Mouse (Mus musculus) kidney, adult 2 months (tissue): ENCODE data around the gene Mas1. TPM values are rescaled to one million over a fixed set of nuclear protein-coding genes. Genes with fewer than 3 reads are reported as not detected.
A peak's percentile ranks its signal among the peaks of the same experiment; 100 is the strongest.

Experiments
- DNase-seq: peaks from one replicate; pipeline ENCODE4 v3.0.0; 2021
- H3K27ac ChIP-seq: fragments of 200-500 bp; 2 replicates; pipeline ENCODE4 v1.5.1; 2012; ENCODE audit warnings: low read depth, low read length, control low read depth, inconsistent platforms; ENCODE audit not compliant: insufficient read depth
- H3K27me3 ChIP-seq: fragments of 200-500 bp; replicated peaks from 2 replicates; pipeline ENCODE4 v1.6.1; 2012; ENCODE audit warnings: mild to moderate bottlenecking, moderate library complexity, low read length, inconsistent platforms; ENCODE audit not compliant: control insufficient read depth, insufficient read depth
- H3K36me3 ChIP-seq: fragments of 200-500 bp; 2 replicates; pipeline ENCODE4 v1.6.1; 2012; ENCODE audit warnings: mild to moderate bottlenecking, moderate library complexity, low read length, inconsistent platforms; ENCODE audit not compliant: control insufficient read depth, insufficient read depth
- H3K4me1 ChIP-seq: fragments of 200-500 bp; 2 replicates; pipeline ENCODE4 v1.6.1; 2011; ENCODE audit warnings: low read length; ENCODE audit not compliant: control insufficient read depth, insufficient read depth
- H3K4me3 ChIP-seq: fragments of 200-500 bp; 2 replicates; pipeline ENCODE4 v1.5.1; 2011; ENCODE audit warnings: mild to moderate bottlenecking, low read depth, low read length, control low read depth; ENCODE audit not compliant: insufficient read depth
- CTCF ChIP-seq: fragments of 200-500 bp; conservative IDR thresholded peaks from 2 replicates; pipeline ENCODE4 v1.5.1; 2011; ENCODE audit warnings: low read depth, mild to moderate bottlenecking, control low read depth, low read length, moderate library complexity, mixed read lengths; ENCODE audit not compliant: insufficient read depth, insufficient read length
- POLR2A ChIP-seq: fragments of 200-500 bp; IDR thresholded peaks from one replicate; pipeline ENCODE4 v1.6.1; 2011; ENCODE audit warnings: low read depth, low read length, control low read depth
- WGBS: fragments of 180-500 bp; shearing (Covaris S2); methylation state at CpG from one replicate; pipeline ENCODE4 v1.1.7; 2018; 5-methylcytosine and 5-hydroxymethylcytosine counted together
- polyA plus RNA-seq: library from polyadenylated mRNA; depleted of rRNA; stranded (reverse); fragments of >200 nt; gene quantifications from 2 replicates; pipeline ENCODE4 v1.2.3, GENCODE M21; 2012

Mas1 gene
- polyA plus RNA-seq, 1 experiment, result 0.48 TPM

DNA sequence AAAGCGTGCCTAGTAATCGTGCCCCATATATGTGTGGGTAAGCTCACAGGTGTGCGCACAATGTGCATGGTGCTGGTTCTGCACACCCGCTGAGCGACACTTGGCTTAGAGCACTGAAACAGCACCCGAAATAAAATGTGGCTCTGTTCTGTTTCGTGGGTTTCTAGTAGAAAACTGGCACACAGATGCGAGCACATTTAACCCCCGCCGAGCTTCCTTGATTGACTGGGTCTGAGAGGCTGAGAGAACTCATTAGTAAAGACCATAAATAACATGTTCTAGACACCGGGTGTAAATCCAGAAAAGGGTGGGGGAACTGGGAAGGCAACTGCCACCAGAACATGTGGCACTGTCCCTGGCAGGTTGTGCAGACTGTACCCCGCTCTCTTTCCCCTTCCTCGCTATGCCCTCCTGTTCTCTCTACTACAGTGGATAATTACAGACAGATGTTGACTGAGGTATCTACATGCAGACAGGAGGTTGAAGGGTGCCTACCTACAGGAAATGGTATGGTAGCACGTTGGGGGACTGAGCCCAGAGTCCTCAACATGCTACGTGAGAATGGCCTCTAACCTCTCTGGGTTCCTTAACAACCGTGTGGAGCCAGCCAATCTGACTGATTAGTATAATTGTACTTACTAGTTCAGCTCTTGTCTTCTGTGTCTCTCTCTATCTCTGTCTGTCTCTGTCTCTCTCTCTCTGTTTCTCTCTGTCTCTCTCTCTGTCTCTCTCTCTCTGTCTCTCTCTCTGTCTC, 4.5 kb upstream of the Mas1 start:
- no peaks in the 10 kb centered on the region for H3K4me1 ChIP-seq
- no peaks in the 10 kb centered on the region for H3K36me3 ChIP-seq
- no peaks in the 10 kb centered on the region for H3K27me3 ChIP-seq
- TF ChIP-seq POLR2A (no peak), CTCF (no peak)
- no peak overlapping the region for H3K27ac ChIP-seq
- H3K4me3 ChIP-seq, result no peak overlapping the region
- 49% methylated on average over 16 of the region's 16 CpGs for WGBS
- no peak for DNase-seq

DNA sequence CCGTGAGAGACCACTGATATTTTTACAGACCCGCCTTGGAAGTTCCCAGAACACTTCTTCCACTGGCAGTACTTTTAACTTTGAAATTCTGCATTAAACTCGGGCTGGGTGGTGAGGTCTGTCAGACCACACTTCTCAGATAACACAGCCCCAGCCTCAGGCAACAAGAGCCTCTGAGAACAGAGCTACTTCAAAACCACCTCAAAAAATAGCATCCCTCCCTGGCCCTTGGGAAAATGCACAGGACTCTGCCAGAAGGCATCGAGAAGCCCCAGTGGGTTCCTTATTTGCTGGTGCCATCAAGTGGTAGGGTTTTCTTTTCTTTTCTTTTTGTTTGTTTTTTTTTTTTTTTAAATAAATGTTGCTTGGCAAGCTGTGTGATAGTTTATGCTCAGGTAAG, 697 bp upstream of the Mas1 start:
- H3K4me3 ChIP-seq, result no peak overlapping the region
- no peak for TF ChIP-seq POLR2A
- TF ChIP-seq CTCF, result no peak; the same call in 1 of the 2 replicates
- no peaks in the 10 kb centered on the region for H3K27me3 ChIP-seq
- H3K27ac ChIP-seq, result no peak overlapping the region
- no peaks in the 10 kb centered on the region for H3K4me1 ChIP-seq
- H3K36me3 ChIP-seq, result no peaks in the 10 kb centered on the region
- DNase-seq, result no peak
- 32% methylated on average over 4 of the region's 4 CpGs for WGBS

DNA sequence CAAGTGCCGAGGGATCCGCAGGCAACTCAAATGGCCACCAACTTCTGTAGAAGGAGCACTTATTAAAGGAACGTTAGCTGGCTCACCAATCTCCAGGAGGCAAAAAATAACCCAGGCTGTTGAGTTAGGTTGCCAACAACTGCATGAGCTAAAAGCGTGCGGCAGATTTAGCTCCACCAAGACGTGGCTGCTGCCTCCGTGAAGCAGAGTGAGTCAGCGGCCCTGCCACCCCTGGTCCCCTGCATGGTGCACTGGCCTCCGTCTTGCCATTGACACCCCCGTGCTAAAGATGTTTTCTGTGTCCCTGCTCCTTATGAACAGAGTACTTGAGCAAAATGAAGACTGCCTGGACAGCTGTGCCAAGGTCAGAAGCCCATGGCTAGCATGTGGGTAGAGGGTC, 1.1 kb downstream of the Mas1 start:
- Histone ChIP-seq H3K36me3 (no peaks in the 10 kb centered on the region), H3K27me3 (no peaks in the 10 kb centered on the region), H3K4me3 (no peak overlapping the region), H3K4me1 (no peaks in the 10 kb centered on the region), H3K27ac (no peak overlapping the region)
- no peak for TF ChIP-seq POLR2A
- DNase-seq, result no peak
- WGBS, result 82% methylated on average over 10 of the region's 10 CpGs

DNA sequence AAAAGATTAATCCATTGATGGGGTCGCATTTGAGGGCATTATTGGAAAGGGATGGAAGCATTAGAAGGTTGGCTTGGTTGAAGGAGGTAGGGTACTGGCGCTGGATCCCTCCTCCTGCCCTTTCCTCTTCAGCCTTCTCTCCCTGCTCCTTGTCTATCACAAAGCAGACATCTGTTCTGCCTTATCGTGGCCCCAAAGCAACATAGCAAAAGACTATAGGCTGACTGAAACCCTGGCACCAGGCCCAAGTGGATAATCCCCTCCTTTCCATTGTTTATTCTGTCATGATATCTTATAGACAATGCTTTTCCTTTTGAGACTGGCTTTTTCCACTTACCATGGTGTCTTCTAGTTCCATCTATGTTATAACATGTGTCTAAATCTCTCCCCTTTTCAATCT, 2.5 kb downstream of the Mas1 start:
- Histone ChIP-seq H3K4me3 (no peak overlapping the region), H3K27me3 (no peaks in the 10 kb centered on the region), H3K4me1 (no peaks in the 10 kb centered on the region), H3K36me3 (no peaks in the 10 kb centered on the region), H3K27ac (no peak overlapping the region)
- 76% methylated on average over 3 of the region's 3 CpGs for WGBS
- TF ChIP-seq CTCF (no peak), POLR2A (no peak)
- no peak for DNase-seq

DNA sequence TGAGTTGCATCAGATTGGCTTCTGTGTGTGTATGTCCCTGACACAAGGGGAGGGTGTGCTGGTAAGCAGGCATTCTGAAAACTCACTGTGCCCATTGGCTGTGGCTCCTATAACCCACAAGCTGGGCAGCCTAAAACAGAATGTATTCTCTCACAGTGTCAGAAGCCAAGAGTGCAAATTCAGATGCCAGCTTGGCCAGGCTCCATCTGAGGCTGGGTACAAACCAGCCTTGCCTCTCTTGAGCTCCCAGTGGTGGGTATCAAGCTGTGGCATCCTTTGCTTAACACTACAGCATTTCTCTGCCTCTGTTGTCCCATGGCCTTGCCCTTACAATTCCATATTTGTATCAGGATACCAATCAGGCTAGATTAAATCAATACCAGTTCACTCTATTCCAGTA, 3.8 kb downstream of the Mas1 start:
- H3K4me1 ChIP-seq, result peaks cover 4% of the 10 kb centered on the region; the same call in 1 of the 2 replicates
- H3K36me3 ChIP-seq, result no peaks in the 10 kb centered on the region
- H3K4me3 ChIP-seq, result no peak overlapping the region
- TF ChIP-seq POLR2A (no peak), CTCF (no peak)
- no peaks in the 10 kb centered on the region for H3K27me3 ChIP-seq
- no peak overlapping the region for H3K27ac ChIP-seq
- DNase-seq, result no peak

DNA sequence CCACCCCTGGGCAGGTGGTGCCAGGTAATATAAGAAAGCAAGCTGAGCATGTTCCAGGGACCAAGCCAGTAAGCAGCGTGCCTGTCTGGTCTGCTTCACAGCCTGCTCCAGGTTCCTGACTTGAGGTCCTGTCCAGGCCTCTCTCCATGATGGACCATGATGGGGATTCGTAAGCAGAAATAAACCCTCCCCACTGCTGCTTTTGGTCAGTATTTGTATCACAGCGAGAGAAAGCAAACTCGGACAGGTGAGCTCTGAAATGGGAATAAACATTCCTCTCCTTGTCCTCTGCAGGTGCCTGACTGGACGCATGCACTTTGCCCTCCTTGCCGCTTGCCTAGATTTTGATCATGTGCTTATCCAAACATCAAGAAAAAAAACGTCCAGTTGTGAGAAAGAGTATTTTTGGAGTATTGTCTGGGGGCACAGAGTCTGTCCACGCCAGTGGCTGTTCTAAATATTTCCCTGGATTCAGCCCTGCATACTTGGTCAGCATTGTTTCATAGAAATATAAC, 8.9 kb downstream of the Mas1 start:
- peaks cover 4% of the 10 kb centered on the region; the same call in 1 of the 2 replicates for H3K4me1 ChIP-seq

DNA sequence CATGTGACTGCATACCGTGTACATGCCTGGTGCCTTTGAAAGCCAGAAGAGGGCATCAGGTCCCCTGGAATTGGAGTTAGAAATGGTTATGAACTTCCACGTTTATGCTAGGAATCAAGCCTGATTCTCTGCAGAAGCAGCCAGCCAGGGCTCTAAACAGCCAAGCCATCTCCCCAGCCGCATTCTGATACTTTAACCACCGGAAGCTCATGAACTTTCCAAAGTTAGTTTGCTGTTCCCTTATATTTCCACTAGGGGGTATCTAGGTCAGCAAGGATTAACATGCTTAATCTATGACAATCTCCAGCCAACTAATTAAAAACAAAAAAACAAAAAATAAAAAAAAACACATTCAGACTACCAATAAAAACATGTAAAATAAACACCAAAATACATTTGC, 9.9 kb downstream of the Mas1 start:
- H3K27ac ChIP-seq, result peak overlapping the region; percentile 33; the same call in 1 of the 2 replicates
- peaks cover 4% of the 10 kb centered on the region; the same call in 1 of the 2 replicates for H3K4me1 ChIP-seq
- H3K36me3 ChIP-seq, result no peaks in the 10 kb centered on the region
- WGBS, result 35% methylated on average over 4 of the region's 4 CpGs
- no peak overlapping the region for H3K4me3 ChIP-seq
- no peaks in the 10 kb centered on the region for H3K27me3 ChIP-seq
- DNase-seq, result peak; percentile 51
- TF ChIP-seq CTCF (no peak), POLR2A (no peak)

More for the DNA sequence above, 8.9 kb downstream of the Mas1 start:
- Histone ChIP-seq H3K27me3 (no peaks in the 10 kb centered on the region), H3K27ac (peak overlapping the region; percentile 59; the same call in 1 of the 2 replicates), H3K36me3 (no peaks in the 10 kb centered on the region), H3K4me3 (no peak overlapping the region)
- peak; percentile 80 for DNase-seq
- TF ChIP-seq POLR2A (no peak), CTCF (no peak)
- 54% methylated on average over 8 of the region's 8 CpGs for WGBS
